Mouse (Mus musculus): ENCODE data around the gene Lmx1a.

Gene Lmx1a

GRCm38 (mm10) chr1:167888816-167889215, 199.8 kb downstream of the Lmx1a start:
- peak; percentile 54 for DNase-seq (ENCODE audit: extremely low spot score)

DNA sequence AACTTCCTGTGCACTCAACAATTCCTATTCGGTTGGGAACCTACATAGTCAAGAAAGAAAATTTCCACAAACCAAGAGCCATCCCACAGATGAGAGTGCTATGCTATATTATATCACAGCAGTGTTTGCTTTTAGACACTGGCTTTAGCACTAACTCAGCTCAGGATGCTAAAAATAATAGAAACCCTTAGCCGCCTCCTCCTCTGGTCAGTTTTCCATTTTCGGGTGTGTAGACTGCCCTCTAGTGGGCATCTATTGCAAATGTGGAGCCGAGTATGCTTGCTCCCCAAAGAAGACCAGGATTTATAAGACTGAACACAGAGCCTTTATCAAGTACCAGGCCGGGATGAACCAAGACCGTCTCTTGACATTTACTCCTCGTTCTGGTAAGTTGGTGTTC, 207.2 kb downstream of the Lmx1a start:
- peak; percentile 55 for DNase-seq (ENCODE audit: extremely low spot score)
